Mouse (Mus musculus) embryo, embryonic 10 days (tissue): ENCODE data around the gene E130311K13Rik.

Source experiments
- DNase-seq: peaks from one replicate; pipeline ENCODE4 v3.0.0-alpha.2; 2015; ENCODE audit warnings: low spot score

The E130311K13Rik gene

DNA sequence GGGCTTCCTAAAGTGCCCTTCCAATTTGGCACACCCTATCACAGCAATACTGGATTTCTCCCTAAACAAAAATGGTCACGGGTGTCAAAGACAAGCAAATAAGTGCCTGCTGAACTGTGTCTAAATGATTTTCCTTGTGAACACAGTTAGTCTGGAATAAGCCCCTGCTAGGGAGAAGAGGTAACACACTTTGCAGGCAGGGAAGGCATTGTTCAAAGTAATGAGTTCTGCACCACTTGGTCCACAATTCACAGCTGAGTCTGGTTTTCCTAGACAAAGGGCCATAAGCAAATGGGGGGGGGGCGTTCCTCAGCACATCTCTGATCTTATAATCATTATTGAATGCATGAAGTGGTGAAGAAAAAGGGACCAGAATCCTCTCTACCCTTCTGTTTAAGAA, 33.5 kb downstream of the E130311K13Rik start:
- DNase-seq, result peak; percentile 37

DNA sequence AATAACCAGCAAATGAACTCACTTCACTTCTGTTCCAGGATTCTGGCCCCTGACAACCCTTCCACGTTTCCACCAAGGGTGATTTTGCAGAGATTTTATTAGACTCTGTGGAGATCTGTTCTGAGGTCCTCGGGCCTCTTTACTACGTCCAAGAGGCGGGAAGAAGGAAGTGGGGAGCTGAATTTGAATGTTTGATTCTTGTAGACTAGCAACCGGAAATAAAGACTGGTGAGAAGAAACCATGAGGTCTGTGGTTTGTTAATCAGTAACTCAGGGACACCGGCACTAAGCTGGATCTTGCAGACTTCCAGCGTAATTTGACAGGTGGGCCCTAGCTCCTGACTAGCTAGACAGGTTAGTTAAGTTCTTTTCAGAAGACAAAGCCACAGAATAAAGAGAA, 35.6 kb downstream of the E130311K13Rik start:
- no peak for DNase-seq

DNA sequence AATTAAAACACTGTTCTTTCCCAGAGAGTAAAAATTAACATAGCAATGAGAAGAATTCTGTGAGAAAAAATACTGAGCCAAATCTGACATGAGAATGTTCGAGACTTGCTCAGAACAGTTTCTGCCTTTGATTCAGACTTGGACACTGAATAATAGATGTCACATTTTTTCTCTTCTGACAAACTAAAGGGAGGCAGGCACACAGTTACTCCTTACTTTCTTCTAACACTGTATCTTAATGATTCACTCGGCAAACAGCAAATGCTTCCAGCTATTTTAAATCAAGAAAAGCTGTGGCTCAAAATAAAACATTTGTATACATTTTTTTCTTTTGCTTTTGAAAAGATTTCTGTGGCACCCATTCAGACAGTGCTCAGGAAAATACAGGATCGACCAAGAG, 37.1 kb downstream of the E130311K13Rik start:
- no peak for DNase-seq

DNA sequence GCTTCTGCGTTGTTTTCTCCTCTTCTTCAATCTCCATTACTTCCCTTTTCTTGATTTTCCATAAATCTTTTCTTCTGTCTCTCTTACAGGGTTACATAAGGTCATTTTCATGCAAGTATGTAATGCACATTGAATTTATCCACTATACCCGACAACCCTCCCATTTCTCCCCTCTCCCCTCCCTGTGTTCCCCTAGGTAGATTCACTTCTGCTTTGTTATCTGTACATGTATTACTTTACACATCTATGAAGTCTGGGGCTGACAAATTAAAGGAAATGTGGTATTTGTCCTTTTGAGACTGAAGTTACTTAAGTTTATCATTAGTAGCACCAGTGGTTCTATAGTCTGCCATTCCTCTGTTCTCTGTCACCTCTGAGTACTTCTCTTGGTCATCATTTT, 48.2 kb downstream of the E130311K13Rik start:
- DNase-seq, result no peak

DNA sequence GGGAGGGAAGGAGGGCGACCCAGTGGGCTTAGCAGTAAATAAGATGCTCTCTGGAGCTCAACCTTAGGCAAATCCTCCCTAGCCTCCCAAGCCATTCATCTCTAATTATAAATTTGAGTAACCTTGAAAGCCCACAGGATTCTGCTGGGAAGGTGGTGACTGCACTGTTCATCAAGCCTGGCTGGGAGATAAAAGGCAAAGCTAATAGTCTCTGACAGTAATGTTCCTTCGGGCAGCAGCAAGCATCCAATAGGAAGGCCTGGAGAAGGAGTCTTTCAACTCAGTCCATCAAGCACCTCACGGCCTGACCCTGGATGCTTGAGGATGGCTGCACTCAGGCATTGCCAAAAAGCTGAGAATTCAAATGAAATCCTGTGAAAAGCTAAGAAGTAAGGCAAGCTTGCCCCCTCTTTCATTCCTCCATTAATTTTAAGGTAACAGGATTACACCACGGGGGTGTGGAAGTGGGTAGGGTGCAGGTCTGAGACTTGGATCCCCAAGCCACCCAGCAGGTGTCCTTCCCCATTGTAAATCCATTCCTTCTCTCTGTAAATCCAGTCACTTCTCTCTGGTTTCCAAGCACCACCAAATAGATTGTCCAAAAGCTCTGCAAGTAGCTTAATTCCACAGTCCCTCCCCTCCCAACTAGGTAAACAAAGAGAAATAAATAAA, 50.1 kb downstream of the E130311K13Rik start:
- peak; percentile 55 for DNase-seq

DNA sequence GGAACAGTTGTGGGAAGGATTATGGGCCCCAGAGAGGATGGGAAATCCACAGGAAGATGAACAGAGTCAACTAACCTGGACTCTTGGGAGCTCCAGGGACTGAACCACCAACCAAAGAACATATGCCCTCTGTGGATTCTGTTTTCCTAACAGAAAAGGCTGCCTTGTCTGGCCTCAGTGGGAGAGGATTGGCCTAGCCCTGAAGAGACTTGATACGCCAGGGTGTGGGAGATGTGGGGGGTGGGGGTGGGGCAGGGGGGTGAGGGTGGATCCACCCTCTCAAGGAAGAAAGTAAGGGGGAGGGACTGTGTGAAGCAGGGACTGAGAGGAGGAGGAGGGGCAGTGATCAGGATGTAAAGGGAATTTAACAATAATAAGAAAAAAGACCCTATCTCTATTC, 56.5 kb downstream of the E130311K13Rik start:
- no peak for DNase-seq

DNA sequence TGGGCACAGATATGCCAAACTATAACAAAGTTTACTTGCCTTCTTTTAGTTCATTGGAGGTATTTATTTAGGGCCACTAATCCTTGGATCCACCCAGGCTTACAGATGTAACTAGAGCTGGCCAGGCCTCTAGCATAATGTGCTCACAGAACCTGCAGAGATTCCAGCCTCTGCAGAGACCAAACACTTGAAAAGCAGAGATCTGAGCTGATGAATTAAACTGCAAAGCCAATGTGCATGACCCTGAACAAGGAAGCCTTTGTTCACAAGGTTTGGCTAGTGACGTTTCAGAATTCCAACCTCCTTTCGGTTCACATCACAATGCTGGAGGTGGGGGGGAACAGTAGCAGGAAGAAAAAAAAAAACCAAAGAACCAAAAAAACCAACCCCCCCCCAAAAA, 58.0 kb downstream of the E130311K13Rik start:
- DNase-seq, result peak; percentile 66

DNA sequence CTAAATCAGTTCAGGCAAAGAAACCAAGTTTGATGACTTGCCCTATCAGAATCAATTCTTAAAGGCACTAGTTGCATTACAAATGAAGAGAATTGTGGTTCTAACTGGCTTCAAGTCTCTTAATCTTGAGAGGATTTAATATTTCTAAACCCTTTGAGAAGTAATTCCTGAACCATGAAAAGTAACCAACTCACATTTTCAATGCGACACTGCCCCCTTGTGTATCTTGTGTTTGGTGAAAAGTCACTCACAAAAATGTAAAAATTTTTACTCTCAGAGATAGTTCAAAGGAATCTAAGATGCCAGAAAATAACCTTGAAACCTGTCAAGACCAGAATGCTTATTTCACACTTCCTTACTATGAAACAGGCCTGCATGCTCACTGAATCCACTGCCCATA, 61.0 kb downstream of the E130311K13Rik start:
- DNase-seq, result peak; percentile 70

DNA sequence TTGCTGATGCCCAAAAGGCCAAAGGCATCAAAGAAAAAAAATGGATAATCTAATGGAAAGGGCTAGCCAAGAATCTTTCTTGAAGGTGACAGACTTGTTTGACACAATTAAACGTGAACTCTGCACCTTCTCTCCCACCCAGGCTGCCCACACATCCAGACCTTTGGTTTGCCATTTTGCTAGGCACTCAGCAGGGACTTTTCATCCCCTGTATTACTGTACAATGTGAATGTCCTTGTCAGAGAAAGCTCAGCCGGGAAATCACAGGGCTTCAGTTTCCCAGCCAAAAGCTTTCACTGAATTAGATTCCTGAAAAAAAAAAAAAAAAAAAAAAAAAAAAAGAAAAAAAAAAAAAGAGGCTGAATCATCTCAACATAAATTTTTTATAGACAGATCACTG, 64.2 kb downstream of the E130311K13Rik start:
- no peak for DNase-seq
